Mouse (Mus musculus): ENCODE data around the gene Klhl40. TPM values are rescaled to one million over a fixed set of nuclear protein-coding genes. Genes with fewer than 3 reads are reported as not detected.

Klhl40 gene
- polyA plus RNA-seq, 1 experiment from 2014 or later: 0.14 TPM

GRCm38 (mm10) chr9:121786359-121786758 is 9.0 kb downstream of the Klhl40 start:
- Histone ChIP-seq H3K27me3 (peaks cover 6% of the 10 kb centered on the region), H3K36me3 (no peaks in the 10 kb centered on the region), H3K27ac (replicated peaks) (no peak overlapping the region), H3K4me3 (no peak overlapping the region), H3K9me3 (no peaks in the 10 kb centered on the region), H3K4me2 (replicated peaks) (no peak overlapping the region), H3K9ac (replicated peaks) (no peak overlapping the region), H3K4me1 (no peaks in the 10 kb centered on the region)
- no peak for ATAC-seq (ENCODE audit: low FRiP score, low read depth)
- 86% methylated on average over 2 of the region's 2 CpGs for WGBS

DNA sequence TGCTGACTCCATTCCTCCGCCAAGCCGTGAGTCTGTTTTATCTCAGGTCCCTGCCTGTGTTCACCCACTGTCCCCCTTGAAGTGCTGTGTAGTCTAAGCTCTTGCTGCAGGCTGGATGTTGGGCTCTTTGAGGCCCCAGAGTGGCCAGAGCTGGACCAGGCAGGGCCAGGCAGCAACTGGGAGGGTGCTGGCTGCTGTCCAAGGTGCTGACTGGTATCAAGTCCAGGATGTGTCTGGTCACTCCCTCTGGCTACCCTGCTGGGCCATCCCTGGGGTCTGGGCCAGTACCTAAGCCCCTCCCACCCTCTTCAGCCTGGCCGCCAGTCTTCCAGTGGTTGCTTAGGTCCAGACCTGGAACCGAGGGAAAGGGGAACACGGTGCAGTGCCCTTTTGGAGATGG is 13.8 kb downstream of the Klhl40 start:
- Histone ChIP-seq H3K27ac (replicated peaks) (no peak overlapping the region), H3K9ac (replicated peaks) (no peak overlapping the region), H3K36me3 (no peaks in the 10 kb centered on the region), H3K9me3 (no peaks in the 10 kb centered on the region), H3K4me3 (no peak overlapping the region), H3K27me3 (peaks cover 17% of the 10 kb centered on the region), H3K4me2 (replicated peaks) (no peak overlapping the region), H3K4me1 (0 out of 2 replicates have a peak, but pooled peaks cover 6% of the 10 kb centered on the region)
- WGBS: 15% methylated on average over 5 of the region's 5 CpGs
- ATAC-seq (ENCODE audit: low FRiP score, low read depth): no peak

GRCm38 (mm10) chr9:121791757-121792521 is 14.5 kb downstream of the Klhl40 start, which contains the start of gene Hhatl:
TSS of gene Hhatl (minus strand) at chr9:121792507.
- WGBS: 46% methylated on average over 23 of the region's 24 CpGs
- no peak within 1 kb of the TSS for H3K27ac ChIP-seq (replicated peaks)
- H3K9me3 ChIP-seq: no peaks in the 10 kb centered on the region
- H3K4me3 ChIP-seq: no peak within 1 kb of the TSS
- H3K27me3 ChIP-seq: peaks cover 17% of the 10 kb centered on the region
- H3K4me2 ChIP-seq (replicated peaks): no peak within 1 kb of the TSS
- H3K36me3 ChIP-seq: no peaks in the 10 kb centered on the region
- H3K9ac ChIP-seq (replicated peaks): no peak within 1 kb of the TSS
- no peak for ATAC-seq (ENCODE audit: low FRiP score, low read depth)
- H3K4me1 ChIP-seq: 0 out of 2 replicates have a peak, but pooled peaks cover 6% of the 10 kb centered on the region

DNA sequence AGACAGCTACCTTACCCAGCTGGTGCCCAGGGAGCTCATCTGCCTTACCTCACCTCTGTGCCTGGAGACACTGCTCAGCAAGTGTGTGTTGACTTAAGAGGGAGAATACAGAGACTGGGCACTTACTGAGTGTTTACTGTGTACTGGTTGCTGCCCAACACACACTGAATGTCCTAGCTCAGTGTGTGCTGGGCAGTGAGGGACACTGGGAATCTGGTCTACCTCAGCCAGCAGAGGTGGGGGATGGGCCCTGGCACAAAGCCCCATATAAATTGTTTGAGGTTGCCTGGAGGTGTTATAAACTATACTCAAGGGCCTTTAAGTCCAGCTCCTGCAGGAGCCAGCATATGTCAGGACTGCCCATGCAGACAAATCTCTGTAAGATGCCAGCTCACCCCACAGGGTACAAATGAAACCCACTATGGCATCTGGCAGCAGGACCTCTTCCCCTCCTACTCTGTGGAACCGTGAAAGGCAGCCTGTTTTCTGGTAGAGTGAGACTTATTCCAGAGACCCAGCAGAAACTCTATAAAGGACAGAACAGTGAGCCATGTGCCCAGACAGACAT is 17.6 kb downstream of the Klhl40 start:
- Histone ChIP-seq H3K27ac (replicated peaks) (no peak overlapping the region), H3K9me3 (no peaks in the 10 kb centered on the region), H3K4me3 (no peak overlapping the region), H3K4me1 (0 out of 2 replicates have a peak, but pooled peaks cover 6% of the 10 kb centered on the region), H3K9ac (replicated peaks) (no peak overlapping the region), H3K27me3 (peaks cover 23% of the 10 kb centered on the region), H3K36me3 (no peaks in the 10 kb centered on the region), H3K4me2 (replicated peaks) (no peak overlapping the region)
- no peak for ATAC-seq (ENCODE audit: low FRiP score, low read depth)
- 67% methylated on average over 1 of the region's 1 CpGs for WGBS

GRCm38 (mm10) chr9:121797722-121798121 is 20.3 kb downstream of the Klhl40 start:
- Histone ChIP-seq H3K4me2 (replicated peaks) (no peak overlapping the region), H3K4me3 (no peak overlapping the region), H3K36me3 (no peaks in the 10 kb centered on the region), H3K9me3 (no peaks in the 10 kb centered on the region), H3K27me3 (peaks cover 8% of the 10 kb centered on the region; the same call in 1 of the 2 replicates), H3K4me1 (peaks cover 9% of the 10 kb centered on the region), H3K27ac (replicated peaks) (no peak overlapping the region), H3K9ac (replicated peaks) (no peak overlapping the region)
- WGBS: 18% methylated on average over 12 of the region's 12 CpGs
- no peak for ATAC-seq (ENCODE audit: low FRiP score, low read depth)

DNA sequence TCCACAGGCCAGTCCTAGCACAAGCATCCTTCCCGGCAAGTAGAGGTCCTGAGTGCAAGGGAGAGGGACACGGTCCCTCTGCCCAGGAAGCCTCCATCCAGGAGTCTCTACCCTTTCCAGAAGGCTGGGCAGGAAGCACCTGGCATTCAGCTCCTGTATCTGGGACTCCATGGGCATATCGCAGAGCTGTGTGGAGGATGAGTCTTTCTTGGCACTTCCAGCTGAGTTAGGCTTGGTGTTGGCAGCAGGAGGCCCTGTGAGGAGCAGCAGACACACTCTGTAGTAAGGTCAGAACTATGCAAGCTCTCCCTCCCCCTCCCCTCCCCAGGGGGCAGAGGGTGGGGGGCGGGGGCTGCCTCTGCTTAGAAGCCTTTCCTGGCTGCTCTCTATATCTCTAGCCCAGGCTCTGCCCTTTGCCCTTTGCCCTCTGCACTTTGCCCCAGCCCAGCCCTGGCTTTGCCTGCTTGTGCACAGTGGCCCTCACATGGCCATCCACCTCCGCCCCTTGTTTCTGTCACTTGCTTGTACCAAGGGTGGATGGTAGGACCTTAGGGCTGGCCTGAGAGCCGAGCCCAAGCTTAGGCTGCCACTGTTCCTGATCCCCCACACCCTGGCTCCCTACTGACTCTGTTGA is 21.6 kb downstream of the Klhl40 start:
- peaks cover 9% of the 10 kb centered on the region for H3K4me1 ChIP-seq
- no peaks in the 10 kb centered on the region for H3K9me3 ChIP-seq
- no peak for ATAC-seq (ENCODE audit: low FRiP score, low read depth)
- H3K27ac ChIP-seq (replicated peaks): no peak overlapping the region
- no peak overlapping the region for H3K4me3 ChIP-seq
- no peak overlapping the region for H3K9ac ChIP-seq (replicated peaks)
- peaks cover 8% of the 10 kb centered on the region; the same call in 1 of the 2 replicates for H3K27me3 ChIP-seq
- no peaks in the 10 kb centered on the region for H3K36me3 ChIP-seq
- WGBS: 50% methylated on average over 5 of the region's 6 CpGs
- H3K4me2 ChIP-seq (replicated peaks): no peak overlapping the region

DNA sequence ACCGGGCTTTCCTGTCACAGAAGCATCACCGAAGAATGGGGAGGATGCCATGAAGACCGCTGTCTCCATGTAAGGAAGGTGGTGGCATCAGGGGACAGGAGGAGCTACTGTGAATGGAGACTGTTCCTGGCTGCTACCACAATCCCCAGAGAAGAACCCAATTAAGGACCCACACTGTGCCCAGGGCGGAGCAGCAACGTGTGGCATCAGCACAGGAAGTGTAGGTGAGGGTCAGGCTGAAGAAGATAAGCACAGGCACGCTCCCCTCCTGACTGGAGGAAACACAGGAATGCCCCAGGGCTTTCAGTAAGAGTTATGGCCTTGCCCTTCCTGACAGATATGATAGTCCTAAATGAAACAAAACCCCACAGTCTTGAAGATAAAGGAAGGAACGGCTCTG is 25.3 kb downstream of the Klhl40 start:
- peaks cover under 1% of the 10 kb centered on the region; the same call in 1 of the 2 replicates for H3K27me3 ChIP-seq
- ATAC-seq (ENCODE audit: low FRiP score, low read depth): no peak
- H3K9me3 ChIP-seq: no peaks in the 10 kb centered on the region
- H3K4me1 ChIP-seq: peaks cover 12% of the 10 kb centered on the region
- H3K4me2 ChIP-seq (replicated peaks): no peak overlapping the region
- 80% methylated on average over 7 of the region's 7 CpGs for WGBS
- no peak overlapping the region for H3K27ac ChIP-seq (replicated peaks)
- H3K9ac ChIP-seq (replicated peaks): no peak overlapping the region
- H3K36me3 ChIP-seq: no peaks in the 10 kb centered on the region
- no peak overlapping the region for H3K4me3 ChIP-seq

DNA sequence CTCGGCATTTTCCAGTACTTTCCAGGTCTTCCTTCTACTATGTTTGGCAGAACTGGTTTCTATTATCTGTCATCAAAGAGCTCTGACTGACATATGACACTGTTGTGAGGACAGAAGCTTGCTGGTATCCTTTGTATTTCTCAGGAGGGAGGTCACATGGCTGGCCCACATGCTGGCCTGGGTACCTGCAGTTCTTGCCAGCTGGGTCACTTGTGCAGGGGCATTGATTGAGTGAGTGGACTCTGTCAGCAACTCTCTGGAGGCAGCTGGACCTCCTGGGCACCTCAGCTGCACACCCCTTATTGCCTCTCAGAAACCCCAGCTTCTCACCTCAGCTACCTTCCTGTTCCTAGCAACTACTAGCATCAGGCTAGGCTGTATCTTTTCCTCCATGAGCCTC is 30.1 kb downstream of the Klhl40 start:
- ATAC-seq (ENCODE audit: low FRiP score, low read depth): no peak
- Histone ChIP-seq H3K27me3 (no peaks in the 10 kb centered on the region), H3K4me3 (no peak overlapping the region), H3K36me3 (no peaks in the 10 kb centered on the region), H3K4me1 (peaks cover 36% of the 10 kb centered on the region), H3K4me2 (replicated peaks) (no peak overlapping the region), H3K9ac (replicated peaks) (no peak overlapping the region), H3K27ac (replicated peaks) (no peak overlapping the region), H3K9me3 (no peaks in the 10 kb centered on the region)
- WGBS: 70% methylated on average over 1 of the region's 1 CpGs

DNA sequence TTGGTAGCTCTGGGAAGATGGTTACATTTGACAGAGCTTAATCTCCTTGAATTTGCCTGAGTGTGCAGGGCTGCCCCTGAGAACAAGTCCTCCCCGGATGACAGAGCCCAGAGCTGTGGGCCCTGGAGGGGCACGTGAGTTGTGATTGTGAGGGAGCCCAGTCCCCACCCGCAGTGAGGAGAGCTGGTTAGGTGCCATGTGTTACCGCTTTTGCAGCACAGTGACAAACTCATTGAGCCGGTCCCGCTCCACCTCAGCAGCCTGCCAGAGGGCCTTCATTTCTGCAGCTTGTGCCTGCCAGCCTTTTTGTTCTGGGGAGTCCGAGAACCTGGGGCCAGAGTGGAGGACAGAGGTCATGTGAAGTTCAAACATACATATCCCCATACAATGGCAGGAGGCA is 30.5 kb downstream of the Klhl40 start:
- Histone ChIP-seq H3K27ac (replicated peaks) (no peak overlapping the region), H3K36me3 (no peaks in the 10 kb centered on the region), H3K4me1 (peaks cover 36% of the 10 kb centered on the region), H3K4me2 (replicated peaks) (no peak overlapping the region), H3K4me3 (no peak overlapping the region), H3K9me3 (no peaks in the 10 kb centered on the region), H3K27me3 (no peaks in the 10 kb centered on the region), H3K9ac (replicated peaks) (no peak overlapping the region)
- no peak for ATAC-seq (ENCODE audit: low FRiP score, low read depth)
- WGBS: 75% methylated on average over 7 of the region's 7 CpGs

- Histone ChIP-seq H3K4me3 (no peak overlapping the region), H3K27me3 (no peaks in the 10 kb centered on the region), H3K9ac (replicated peaks) (no peak overlapping the region), H3K4me1 (peaks cover 36% of the 10 kb centered on the region), H3K36me3 (no peaks in the 10 kb centered on the region), H3K4me2 (replicated peaks) (no peak overlapping the region), H3K27ac (replicated peaks) (0 out of 2 replicates have a peak overlapping the region, but pooled peaks have one; percentile 6), H3K9me3 (no peaks in the 10 kb centered on the region)
- 55% methylated on average over 3 of the region's 3 CpGs for WGBS
- no peak for ATAC-seq (ENCODE audit: low FRiP score, low read depth)
These were observed 31.1 kb downstream of the Klhl40 start for GRCm38 (mm10) chr9:121808511-121808910.

DNA sequence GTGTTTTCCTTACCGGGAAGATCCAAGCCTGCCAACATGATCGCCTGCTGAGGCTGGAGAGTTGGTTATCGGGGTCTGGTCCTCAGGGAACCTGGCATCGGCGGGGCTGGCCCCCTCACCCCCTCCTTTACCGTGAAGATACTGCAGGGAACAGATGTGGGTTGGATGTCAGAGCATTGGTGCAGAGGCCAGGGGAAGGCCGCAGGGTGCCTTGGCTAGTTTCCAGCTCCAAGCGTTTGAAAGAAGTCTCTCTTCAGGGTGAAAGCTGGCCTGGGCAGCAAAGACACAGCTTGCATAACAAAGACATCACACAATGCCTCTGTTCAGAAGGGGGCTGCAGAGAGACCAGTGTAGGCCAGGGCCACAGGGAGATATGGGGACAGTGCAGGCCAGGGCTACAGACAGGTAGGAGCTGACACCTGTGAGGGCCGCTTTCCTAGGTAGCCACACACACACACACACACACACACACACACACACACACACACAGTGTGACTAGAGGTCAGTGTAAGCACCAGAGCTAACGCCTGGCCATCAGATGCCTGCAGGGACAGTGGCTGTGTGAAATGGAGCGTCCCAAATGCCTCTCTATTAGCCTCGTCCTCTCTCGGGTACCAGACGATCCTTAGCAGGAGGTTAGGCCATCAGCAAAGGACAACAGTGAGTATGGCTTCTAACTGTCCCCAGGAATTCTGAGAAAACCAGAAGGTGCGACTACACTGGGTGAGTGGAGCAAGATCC is 32.8 kb downstream of the Klhl40 start:
- no peaks in the 10 kb centered on the region for H3K36me3 ChIP-seq
- peaks cover 36% of the 10 kb centered on the region for H3K4me1 ChIP-seq
- peak overlapping the region; percentile 22; the same call in 1 of the 2 replicates for H3K4me2 ChIP-seq (replicated peaks)
- H3K4me3 ChIP-seq: no peak overlapping the region
- ATAC-seq (ENCODE audit: low FRiP score, low read depth): peak; percentile 76
- peak overlapping the region; percentile 39; the same call in 1 of the 2 replicates for H3K9ac ChIP-seq (replicated peaks)
- no peaks in the 10 kb centered on the region for H3K27me3 ChIP-seq
- no peaks in the 10 kb centered on the region for H3K9me3 ChIP-seq
- 16% methylated on average over 14 of the region's 15 CpGs for WGBS
- H3K27ac ChIP-seq (replicated peaks): peak overlapping the region; percentile 67
